Mouse (Mus musculus): ENCODE results near the gene Cdh23.

Cdh23 gene

DNA sequence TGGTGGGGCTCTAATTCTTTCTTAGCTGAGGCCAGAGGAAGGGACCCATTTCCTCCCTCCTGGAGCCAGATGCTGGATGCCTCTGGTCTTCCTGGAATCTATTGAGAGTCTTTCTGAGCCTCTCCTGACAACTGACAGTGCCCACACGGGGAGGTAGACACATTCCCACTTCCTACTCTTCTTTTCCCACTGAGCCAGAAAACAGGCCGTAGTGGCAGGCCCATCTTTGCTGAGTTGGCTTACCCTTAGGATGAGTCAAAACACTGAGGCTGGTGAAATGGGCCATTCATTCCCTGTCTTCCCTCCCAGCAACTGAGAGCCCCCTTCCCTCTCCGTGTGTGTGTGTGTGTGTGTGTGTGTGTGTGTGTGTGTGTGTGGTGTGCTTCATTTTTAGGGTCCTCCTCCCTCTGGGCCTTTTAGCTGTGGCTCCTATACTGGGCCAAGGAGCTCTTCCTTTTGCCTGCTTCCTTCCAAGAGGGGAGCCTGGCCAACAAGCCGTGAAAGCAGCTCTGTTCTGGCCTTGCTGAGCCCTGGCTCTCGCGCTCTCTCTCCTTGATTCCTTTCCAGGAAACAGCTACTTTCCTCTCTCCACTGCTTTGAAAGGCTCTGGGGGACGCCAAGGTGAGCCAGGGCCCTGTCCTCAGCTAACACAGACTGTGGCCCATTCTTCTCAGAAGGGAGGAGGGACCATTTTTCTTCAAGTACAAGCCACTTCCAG lies 290.7 kb downstream of the Cdh23 start:
- in situ Hi-C loops (cut with MboI, MseI): no loop called here

DNA sequence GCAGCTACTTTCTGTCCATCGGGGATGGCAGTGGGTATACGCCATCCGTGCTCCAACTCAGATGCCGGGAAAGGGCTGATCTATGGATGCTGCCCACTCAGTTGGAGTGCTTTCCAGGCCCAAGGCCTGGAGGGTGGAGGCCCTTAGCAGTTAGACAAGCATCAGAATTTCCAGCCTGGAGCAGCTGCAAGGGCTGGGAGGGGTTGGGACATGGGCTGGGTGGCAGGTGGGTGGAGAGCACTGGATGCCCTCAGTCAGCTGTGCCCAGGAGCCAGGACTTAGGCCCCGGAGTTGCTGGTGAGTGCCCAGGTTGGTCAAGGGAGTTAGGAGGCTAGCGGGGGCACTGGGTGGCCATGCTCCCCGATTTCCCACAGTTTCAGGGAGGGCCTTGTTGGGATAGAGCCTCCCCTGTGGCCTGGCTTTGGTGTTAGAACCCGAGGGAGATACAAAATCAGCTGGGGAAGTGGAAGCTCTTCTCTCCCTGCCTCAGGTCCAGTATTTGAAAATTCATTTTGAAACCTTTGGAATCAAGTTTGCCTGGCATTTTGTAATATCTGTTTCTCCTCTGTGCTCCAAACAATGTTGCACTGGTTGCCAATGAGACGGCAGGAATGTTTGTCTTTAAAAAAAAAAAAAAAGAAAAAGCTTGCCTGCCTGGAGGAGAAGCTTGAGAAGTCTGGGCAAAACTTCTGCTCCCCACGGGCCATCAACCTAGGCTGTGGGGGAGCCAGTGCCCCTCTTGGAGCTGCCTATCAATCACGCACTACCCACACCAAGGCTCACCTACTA lies 295.6 kb downstream of the Cdh23 start:
- in situ Hi-C loops (cut with MboI, MseI): no loop called here

DNA sequence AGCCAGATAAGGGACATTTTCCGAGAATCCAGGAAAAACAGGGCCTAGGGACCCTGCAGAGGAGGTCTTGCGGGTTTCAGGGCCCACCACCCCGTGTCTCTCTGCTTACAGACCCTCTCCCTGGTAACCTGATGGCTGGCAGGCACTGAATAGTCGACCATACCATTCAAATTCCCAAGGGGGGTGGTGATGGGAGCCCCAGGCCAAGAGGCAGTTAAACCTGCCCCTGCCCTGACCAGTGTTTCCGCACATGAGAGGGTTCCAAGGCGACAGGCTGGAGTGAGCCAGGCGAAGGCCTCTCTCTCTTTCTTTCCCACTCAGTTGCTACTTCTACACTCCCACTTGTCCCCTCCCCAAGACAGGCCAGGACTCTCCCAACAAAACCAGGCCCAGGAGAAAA lies 296.8 kb downstream of the Cdh23 start, which contains the start of gene Gm17455:
Gm17455 (plus strand) TSS at position 278 of the 400 bp plus-strand sequence.
- in situ Hi-C loops (cut with MboI, MseI): no loop called here

- in situ Hi-C loops (cut with MboI, MseI): no loop called here
These were observed 298.1 kb downstream of the Cdh23 start for GRCm38 (mm10) chr10:60398051-60398814.

- in situ Hi-C loops (cut with MboI, MseI): no loop called here
These were observed 300.7 kb downstream of the Cdh23 start for GRCm38 (mm10) chr10:60395605-60396004.

DNA sequence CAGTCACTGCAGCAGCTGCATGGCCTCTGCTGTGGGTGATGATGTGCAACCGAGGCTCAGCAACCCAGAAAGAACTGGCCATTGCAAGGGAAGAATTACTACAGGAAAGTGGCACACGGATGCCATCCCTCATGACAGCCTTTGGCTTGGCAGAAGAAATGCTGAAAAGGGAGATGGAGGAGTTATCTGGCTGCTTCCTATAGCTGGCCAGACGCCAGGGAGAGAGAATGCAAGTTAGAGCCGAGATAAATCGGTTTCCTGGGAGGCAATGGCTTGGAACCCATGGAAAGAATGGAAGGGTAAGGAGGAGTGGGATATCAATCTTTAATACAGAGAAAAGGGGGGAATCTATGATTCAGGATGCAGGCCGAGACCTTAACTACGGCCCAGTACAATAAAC lies 301.4 kb downstream of the Cdh23 start:
- in situ Hi-C loops (cut with MboI, MseI): no loop called here

- in situ Hi-C loops (cut with MboI, MseI): no loop called here
These were observed 304.6 kb downstream of the Cdh23 start for GRCm38 (mm10) chr10:60391661-60392060.

GRCm38 (mm10) chr10:60390904-60391420 lies 305.3 kb downstream of the Cdh23 start:
- in situ Hi-C loops (cut with MboI, MseI): no loop called here

GRCm38 (mm10) chr10:60390177-60390903 lies 305.9 kb downstream of the Cdh23 start:
- in situ Hi-C loops (cut with MboI, MseI): no loop called here

- in situ Hi-C loops (cut with MboI, MseI): no loop called here
These were observed 306.8 kb downstream of the Cdh23 start for GRCm38 (mm10) chr10:60389447-60389865.

DNA sequence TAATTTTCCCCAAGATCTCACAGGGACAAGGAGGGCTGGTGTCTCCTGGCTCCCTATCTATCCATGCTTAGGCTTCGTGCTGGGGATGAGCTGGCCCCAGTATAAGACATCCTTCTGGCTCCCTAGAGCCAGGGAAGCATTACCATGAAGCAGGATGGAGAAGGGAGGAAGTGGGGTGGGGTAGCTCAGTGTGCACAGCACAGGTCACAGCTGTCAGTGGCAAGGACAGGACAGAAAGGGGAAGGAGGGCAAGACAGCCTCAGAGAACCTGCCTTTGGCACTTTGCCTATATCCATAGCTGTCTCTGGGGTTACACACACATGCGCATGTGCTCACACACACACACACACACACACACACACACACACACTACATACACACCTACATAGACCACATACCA lies 308.0 kb downstream of the Cdh23 start:
- in situ Hi-C loops (cut with MboI, MseI): no loop called here

DNA sequence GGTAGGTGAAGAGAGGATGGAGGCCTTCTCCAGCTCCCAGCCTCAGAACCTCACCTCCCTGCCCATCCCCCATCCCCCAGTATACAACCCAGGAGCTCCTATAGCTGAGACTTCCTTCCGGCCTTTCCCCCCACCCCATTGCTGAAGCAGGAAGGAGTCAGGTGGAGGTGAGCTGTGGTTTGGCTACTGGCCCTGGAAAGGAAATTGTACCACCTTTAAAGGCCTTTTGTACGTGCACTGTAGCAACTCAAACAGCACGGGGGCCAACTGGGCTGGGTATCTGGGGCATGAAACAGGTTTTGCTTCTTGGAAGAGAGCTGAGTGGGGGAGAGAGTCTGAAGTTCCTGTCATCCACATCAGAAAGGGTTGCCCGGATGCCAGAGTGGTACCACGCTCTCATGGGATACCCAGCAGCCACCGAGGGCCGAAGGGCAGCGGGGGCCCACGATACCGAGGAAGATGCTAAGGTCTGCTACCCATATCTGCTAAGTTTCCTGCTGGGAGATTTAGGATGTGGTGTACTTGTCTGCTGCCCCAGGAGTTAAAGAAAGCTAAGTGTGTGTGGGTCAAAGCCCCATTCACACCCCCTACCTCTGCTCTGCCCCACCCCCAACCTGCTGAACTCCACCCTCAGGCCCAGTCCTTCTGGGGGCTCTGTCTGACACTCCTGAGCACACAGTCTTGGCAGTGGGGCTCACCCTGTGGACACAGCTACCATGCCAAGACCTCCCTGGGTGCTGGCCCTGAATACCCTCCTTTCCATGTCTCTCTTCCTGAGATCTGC lies 315.0 kb downstream of the Cdh23 start:
- in situ Hi-C loops (cut with MboI, MseI): loop anchor here (5.0 kb wide), 1 partner anchor 34 kb away; the partner anchor contains the start of gene Vsir

- in situ Hi-C loops (cut with MboI, MseI): loop anchor here (5.0 kb wide), 1 partner anchor 33 kb away; the partner anchor contains the start of gene Vsir
These were observed 316.1 kb downstream of the Cdh23 start for GRCm38 (mm10) chr10:60380229-60380628.

DNA sequence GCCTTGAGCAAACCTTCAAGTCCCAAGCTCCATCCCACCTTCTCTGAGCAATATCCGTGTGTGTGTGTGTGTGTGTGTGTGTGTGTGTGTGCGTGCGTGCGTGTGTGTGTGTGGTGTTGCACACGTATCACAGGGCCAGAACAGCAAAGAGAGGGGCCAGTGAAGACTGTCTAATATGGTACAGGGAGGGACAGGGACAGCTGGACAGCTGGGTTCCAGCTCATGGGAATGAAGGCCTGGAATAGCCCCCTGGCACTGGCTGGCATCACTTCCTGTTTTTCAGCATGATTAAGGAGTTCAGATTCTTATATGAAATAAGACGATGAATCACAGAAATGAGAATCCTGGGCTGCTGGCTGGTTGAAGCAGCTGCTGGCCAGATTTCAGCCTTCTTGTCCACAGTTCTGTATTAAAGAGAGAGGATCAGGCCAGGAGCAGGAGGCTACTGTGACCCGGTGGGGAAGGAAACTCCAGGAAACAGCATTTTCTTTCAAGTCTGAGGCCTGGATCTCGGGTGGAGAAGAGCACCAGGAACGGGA lies 316.8 kb downstream of the Cdh23 start:
- in situ Hi-C loops (cut with MboI, MseI): loop anchor here (10.0 kb wide), 2 partner anchors 375 to 475 kb away; partner anchors contain the start of gene Slc29a3

DNA sequence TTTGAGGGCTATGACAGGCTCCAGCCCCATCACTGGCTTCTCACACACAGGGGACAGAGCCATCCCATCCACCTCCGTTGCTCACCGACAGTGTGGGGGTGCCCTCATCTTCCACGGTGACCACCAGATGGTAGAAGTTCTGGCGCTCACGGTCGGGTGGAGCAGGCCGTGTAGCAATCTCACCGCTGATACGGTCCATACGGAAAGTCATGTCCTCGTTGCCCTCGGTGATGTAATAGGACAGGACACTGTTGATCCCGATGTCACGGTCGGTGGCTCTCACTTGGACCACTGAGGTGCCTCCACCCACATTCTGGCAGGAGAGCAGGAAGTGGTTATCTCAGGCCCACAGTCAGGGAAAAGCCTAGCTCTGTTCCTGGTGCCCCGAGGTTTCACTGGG lies 319.6 kb downstream of the Cdh23 start:
- in situ Hi-C loops (cut with MboI, MseI): loop anchor here (10.0 kb wide), 2 partner anchors 378 to 472 kb away; partner anchors contain the start of gene Slc29a3

DNA sequence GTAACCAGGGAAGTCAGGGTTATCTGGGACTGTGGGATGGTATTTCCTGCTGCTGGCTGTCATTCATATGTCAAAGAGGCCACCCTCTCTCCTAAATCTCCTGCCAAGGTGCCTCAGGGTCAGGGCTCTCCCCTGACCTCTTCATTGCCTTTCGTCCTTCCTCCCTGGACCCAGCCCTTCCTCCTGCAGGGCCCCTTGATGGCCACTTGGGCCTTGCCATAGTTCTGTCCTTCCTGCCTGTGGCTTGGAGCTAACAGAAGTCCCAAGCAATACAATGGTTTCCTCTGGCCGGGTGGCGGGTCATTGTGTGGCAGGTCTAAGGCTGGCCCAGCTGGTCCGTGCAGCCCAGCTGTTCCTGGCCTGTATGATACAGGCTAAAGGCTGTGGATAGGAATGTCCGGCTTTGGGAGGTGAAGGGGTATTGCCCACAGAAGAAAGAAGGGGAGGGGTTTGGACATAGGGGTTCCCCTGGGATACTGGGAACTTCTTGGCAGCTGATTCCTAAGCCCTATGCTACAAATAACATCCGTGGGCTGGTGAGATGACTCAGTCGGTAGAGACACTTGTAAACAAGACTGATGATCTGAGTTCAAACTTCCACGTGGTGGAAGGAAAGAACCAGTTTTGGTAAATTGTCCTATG lies 322.2 kb downstream of the Cdh23 start:
- in situ Hi-C loops (cut with MboI, MseI): loop anchor here (5.0 to 10.0 kb wide), 3 partner anchors 381 to 1152 kb away; partner anchors contain the start of genes Sept10, Slc29a3 and Sowahc

DNA sequence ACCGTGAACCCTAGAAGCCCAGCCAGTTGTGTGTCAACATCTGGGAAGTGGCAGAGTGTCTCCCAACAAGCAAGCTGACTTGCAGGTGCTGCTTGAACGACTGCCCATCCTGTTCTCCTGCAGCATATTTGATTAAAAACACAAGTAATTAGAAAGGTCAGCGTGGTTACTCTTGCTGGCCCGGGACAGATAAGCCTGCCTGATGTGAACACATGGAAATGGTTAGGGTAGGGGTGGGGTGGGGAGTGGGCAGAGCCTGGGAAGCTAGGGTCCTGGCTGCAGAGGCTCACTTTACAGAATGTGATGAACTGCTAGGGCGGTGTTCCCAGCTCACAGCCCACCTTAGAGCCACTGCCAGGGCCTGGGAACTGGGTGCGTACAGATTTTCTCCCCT lies 322.8 kb downstream of the Cdh23 start:
- in situ Hi-C loops (cut with MboI, MseI): loop anchor here (5.0 to 10.0 kb wide), 3 partner anchors 381 to 1151 kb away; partner anchors contain the start of genes Sept10, Slc29a3 and Sowahc

DNA sequence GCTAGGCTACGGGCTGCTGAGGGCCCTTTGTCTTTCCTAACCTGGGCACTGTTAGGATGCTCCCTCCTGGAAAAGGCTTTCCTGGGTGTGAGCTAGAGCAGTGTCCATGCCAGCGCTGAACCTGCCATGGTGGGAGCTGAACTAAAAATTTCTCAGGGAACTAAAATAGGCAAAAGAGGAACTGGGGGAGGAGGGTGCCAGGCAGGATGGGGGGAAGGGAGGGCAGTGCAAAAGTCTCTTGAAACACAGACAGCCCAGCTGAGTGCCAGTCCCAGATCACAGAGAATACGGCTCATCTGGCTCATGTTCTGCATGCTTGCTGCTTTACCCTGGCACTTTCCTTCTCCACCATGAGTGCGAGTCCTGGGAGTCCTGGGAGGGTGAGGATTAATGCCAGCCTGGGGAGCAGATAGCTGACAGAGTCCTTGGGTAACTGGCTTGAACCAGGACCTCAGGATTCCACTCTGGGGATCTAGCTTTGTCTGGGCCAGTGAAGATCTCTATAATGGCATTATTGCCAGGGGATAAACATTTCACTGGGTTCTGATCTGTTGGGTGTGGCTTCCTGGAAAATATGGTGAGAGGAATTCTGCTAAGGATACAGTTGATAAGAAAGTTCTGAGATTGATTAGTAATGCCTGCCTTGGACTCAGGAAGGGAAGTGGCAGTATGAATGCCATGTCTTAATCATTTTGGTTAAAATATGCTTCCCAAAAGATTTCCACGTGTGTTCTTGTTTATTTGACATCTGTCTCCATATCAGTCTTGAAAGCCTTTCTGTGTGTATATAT lies 324.5 kb downstream of the Cdh23 start:
- in situ Hi-C loops (cut with MboI, MseI): loop anchor here (5.0 to 10.0 kb wide), 3 partner anchors 383 to 1149 kb away; partner anchors contain the start of genes Sept10, Slc29a3 and Sowahc

Measured in regulatory T cell (primary cell).